Mouse (Mus musculus): ENCODE results near the gene Pfkfb1. TPM values are rescaled to one million over a fixed set of nuclear protein-coding genes. Genes with fewer than 3 reads are reported as not detected.

Pfkfb1 gene
- 1 to 10 TPM; 4.3 to 6.0 TPM for total RNA-seq (2023)

GRCm38 (mm10) chrX:150588023-150588764 lies at the start of gene Pfkfb1:
Pfkfb1 (plus strand) TSS chrX:150588229.

GRCm38 (mm10) chrX:150547239-150547638 lies 40.8 kb upstream of the Pfkfb1 start, which contains the start of gene Alas2:
Alas2 (plus strand) TSS chrX:150547375.

GRCm38 (mm10) chrX:150589696-150590095 lies 1.7 kb downstream of the Pfkfb1 start, which contains the start of gene Apex2:
Apex2 (minus strand) TSS chrX:150589868.

GRCm38 (mm10) chrX:150656908-150657796 lies 69.1 kb downstream of the Pfkfb1 start, which contains the start of gene Tro:
Tro (minus strand) TSS chrX:150657583.

Other genes with a start within 250 kb of the Pfkfb1 start
- 10 to 100 TPM; 10.1 to 12.0 TPM for gene Tmem29, start 129.1 kb upstream of the Pfkfb1 start, total RNA-seq (2023)
- gene Alas2, start 40.9 kb upstream of the Pfkfb1 start, total RNA-seq (2023) = under 1 TPM in 1 of 2 experiments, not detected in 1; 0.99 TPM
- 10 to 100 TPM; 18.0 to 22.9 TPM for gene Apex2, start 1.6 kb downstream of the Pfkfb1 start, total RNA-seq (2023)
- not detected for gene Tro, start 69.4 kb downstream of the Pfkfb1 start, total RNA-seq (2023)
- 1 to 10 TPM; 2.5 to 4.4 TPM for gene Maged2, start 226.1 kb downstream of the Pfkfb1 start, total RNA-seq (2023)